Mouse (Mus musculus) embryo, embryonic 10 days (tissue): ENCODE measurements around the gene Emc10.

Experiments used
- DNase-seq: peaks from one replicate; pipeline ENCODE4 v3.0.0-alpha.2; 2015; ENCODE audit warnings: low spot score

Emc10 gene

GRCm38 (mm10) chr7:44463056-44463425, 33.3 kb downstream of the Emc10 start:
- DNase-seq = no peak

DNA sequence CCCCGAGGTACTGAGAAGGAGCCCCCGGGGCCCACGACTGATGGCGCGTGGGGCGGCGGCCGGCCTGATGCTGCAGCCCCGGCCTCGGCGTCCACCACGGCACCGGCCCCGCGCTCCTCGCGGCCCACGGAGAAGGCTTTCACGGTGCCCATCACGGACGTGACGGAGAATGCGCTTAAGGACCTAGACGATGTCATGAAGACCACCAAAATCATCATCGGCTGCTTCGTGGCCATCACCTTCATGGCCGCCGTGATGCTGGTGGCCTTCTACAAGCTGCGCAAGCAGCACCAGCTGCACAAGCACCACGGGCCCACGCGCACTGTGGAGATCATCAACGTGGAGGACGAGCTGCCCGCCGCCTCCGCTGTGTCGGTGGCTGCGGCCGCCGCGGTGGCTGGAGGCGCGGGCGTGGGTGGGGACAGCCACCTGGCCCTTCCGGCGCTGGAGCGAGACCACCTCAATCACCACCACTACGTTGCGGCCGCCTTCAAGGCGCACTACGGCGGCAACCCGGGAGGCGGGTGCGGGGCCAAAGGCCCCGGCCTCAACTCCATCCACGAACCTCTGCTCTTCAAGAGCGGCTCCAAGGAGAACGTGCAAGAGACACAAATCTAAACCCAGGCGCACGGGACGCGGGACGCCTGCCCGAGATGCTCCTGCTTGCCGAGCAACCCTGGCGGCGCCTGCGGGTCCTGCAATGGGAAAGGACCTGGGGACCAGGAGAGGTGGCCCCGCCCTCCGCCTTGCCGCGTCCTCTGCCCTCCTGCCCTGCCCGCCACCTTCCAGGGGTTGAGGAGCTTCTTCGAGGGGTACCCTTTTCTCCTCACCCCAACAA, 33.9 kb downstream of the Emc10 start:
- peak; percentile 78 for DNase-seq

DNA sequence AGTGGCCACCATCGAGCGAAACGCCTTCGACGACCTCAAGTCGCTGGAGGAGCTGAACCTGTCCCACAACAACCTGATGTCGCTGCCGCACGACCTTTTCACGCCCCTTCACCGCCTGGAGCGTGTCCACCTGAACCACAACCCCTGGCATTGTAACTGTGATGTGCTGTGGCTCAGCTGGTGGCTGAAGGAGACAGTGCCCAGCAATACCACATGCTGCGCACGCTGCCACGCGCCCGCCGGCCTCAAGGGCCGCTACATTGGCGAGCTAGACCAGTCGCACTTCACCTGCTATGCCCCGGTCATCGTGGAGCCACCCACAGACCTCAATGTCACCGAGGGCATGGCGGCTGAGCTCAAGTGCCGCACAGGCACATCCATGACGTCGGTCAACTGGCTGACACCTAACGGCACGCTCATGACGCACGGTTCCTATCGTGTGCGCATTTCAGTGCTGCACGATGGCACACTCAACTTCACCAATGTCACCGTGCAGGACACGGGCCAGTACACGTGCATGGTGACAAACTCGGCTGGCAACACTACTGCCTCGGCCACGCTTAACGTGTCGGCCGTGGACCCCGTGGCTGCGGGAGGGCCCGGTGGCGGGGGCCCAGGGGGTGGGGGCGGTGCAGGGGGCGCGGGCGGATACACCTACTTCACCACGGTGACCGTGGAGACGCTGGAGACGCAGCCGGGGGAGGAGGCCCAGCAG, 34.7 kb downstream of the Emc10 start:
- no peak for DNase-seq

DNA sequence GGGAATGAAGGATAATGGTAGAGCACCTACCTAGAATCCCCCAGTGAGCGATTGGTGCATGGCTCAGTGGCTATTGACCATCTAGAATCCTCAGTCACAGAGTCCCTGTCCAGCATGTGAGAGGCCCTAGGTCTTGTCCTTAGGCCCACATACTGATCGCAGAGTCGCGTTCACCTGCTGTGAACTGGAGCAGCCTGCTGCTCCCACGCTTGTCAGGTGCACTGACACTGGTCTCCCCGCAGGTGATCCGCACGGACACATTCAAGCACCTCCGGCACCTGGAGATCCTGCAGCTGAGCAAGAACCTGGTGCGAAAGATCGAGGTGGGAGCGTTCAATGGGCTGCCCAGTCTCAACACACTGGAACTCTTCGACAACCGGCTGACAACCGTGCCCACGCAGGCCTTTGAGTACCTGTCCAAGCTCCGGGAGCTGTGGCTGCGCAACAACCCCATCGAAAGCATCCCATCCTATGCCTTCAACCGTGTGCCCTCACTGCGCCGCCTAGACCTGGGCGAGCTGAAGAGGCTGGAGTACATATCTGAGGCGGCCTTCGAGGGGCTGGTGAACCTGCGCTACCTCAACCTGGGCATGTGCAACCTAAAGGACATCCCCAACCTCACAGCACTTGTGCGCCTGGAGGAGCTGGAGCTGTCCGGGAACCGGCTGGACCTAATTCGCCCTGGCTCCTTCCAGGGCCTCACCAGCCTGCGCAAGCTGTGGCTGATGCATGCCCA, 35.4 kb downstream of the Emc10 start:
- DNase-seq = no peak

- no peak for DNase-seq
Measured at GRCm38 (mm10) chr7:44460067-44460466, 36.3 kb downstream of the Emc10 start.

DNA sequence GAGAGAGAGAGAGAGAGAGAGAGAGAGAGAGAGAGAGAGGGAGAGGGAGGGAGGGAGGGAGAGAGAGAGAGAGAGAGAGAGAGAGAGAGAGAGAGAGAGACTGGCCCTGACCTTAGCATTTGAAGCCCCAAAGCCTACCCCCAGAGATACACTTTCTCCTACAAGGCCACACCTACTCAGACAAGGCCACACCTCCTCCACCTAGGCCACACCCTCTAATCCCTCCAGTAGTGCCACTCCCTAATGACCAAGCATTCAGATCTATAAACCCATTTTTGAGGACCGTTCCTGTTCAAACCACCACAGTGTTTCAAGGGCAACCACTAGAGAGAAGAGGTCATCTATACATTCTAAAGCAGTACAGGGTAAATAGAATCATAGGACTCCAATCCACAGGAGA, 40.0 kb downstream of the Emc10 start:
- DNase-seq = no peak

- no peak for DNase-seq
Measured at GRCm38 (mm10) chr7:44453256-44453655, 43.1 kb downstream of the Emc10 start.

DNA sequence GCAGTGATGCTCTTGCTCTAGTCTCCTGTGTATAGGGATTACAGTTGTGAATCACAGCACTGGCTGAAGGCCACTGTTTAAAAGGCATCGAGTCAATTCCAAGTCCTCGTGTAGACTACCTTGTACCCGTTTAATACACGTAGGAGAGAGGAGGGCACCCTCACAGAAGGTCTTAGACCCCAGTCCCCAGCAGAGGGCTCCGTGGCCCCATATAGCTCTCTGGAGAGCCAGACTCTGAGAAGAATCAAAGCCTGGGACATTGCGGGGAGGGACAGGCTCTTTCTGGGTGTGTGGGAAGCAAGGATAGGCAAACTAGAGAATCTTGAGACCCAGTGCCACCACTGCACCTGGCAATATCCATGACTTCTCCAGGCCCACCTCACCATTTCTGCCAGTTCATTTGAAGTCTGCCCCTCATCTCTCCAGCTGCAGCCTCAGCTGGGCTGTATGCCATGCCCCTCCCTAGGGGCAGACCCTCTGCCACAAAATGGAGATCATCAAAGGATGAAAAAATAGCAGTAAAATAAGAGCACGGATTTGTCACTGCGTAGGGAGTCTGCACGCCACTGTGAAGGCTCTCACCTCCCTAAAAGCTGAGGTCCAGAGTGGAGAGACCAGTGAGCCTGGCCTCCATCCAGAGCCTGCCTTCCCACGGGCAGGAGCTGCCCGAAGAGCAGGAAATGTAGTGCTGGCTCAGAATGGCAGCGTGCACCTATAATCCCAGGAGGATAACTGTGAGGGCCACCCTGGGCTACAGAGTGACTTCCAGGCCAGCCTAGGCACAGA, 50.1 kb downstream of the Emc10 start:
- DNase-seq = no peak

GRCm38 (mm10) chr7:44445528-44445923, 50.8 kb downstream of the Emc10 start:
- no peak for DNase-seq

DNA sequence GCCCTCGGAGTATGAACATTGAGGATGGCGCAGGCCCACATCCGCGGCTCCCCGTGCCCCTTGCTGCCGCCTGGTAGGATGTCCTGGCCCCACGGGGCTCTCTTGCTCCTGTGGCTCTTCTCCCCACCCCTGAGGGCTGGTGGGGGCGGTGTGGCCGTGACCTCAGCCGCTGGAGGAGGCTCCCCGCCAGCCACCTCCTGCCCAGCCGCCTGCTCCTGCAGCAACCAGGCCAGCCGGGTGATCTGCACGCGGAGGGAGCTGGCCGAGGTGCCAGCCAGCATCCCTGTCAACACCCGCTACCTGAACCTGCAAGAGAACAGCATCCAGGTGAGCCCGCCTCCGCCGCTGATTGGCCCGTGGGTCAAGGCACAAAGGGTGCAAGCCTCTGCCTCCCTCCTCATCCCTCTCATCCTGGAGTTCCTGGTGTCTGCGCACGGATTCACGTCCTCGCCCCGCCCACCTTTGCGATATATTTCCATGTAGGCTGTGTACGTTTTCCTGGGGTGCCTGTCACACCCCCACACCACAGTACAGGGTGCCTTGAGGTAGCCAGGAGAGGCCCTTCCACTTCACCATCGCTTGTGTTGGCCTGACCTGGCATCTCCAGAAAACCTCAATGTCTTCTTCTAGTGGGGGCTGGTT, 51.3 kb downstream of the Emc10 start:
- DNase-seq = no peak

- DNase-seq = peak; percentile 58
Measured at GRCm38 (mm10) chr7:44443268-44444173, 52.8 kb downstream of the Emc10 start.

DNA sequence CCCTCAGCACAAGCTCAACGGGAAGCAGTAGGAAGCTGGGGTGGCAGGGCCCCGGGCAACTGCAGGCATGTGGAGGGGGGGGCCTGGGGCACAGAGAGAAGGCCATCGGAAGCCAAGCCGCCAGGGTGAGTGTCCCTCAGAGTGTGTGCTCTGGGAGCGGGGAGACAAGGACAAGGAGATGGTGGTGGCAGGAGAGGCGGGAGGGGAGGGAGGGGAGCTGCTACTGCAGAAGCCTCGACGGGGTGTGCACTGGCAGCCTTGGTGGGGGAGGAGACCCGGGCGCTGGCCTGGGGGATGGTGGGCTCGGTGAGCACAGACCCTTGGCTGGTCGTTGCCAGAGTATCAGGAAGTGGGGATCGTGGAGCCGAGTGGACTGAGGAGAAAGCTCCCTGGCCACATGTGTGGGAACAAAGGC, 53.9 kb downstream of the Emc10 start:
- DNase-seq = peak; percentile 16

DNA sequence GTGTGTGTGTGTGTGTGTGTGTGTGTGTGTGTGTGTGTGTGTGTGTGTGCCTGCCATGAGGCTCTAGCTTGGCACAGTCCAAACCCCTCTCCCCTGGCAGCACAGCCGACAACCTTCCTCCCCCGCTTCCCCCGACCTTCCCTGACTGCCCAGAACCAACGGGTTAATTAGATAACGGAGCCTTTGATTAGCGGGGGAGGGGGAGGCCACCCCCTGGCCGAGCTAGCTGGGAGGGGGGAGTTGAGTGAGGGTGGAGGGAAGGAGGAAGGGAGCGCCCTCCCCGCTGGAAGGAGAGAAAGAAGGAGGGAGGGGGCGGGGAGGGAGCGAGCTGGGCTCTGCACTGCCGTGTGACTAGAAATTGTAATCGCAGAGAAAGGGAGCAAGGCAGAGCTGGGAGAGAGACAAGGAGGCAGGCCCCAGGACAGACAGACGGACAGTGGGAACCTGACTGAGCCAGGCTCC, 54.6 kb downstream of the Emc10 start:
- DNase-seq = peak; percentile 42

GRCm38 (mm10) chr7:44441180-44441579, 55.1 kb downstream of the Emc10 start:
- DNase-seq = no peak

DNA sequence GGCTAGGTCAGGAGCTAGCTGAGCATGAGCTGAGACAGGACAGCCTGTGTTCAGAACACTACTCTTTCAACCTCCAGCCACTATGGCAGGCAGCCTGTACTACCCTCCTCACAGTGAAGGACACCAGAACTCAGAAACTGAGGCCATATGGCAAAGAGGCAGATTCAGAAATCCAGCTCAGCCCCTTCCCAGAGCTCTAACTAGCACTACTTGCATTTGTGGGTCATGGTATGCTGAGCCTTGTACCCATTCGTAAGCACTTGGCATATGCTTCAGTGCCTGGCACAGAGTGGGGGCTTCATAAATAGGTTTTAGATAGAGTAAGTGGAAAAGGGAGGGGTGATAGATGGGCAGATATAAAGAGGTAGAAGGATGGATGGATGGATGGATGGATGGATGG, 55.9 kb downstream of the Emc10 start:
- DNase-seq = no peak
